Mouse (Mus musculus) heart, adult 2 months (tissue): ENCODE results near the gene Pomt1. TPM values are rescaled to one million over a fixed set of nuclear protein-coding genes. Genes with fewer than 3 reads are reported as not detected.
"Not testable (repeated sequence)": the region's sequence is repeated elsewhere in the genome, so short reads cannot be mapped to it uniquely, and the experiment has no call there.

Source experiments
- DNase-seq, 2 experiments: peaks; one replicate each; pipeline ENCODE4 v3.0.0; 2021
- H3K27ac ChIP-seq: fragments of 200-600 bp; 2 replicates; pipeline ENCODE4 v1.8.1; 2022
- H3K27me3 ChIP-seq: fragments of 200-500 bp; 2 replicates; pipeline ENCODE4 v1.6.1; 2012; ENCODE audit warnings: mild to moderate bottlenecking, low read length, inconsistent platforms, mixed read lengths; ENCODE audit not compliant: control insufficient read depth, insufficient read depth
- H3K36me3 ChIP-seq: fragments of 200-500 bp; 2 replicates; pipeline ENCODE4 v1.6.1; 2012; ENCODE audit warnings: low read length, inconsistent platforms; ENCODE audit not compliant: control insufficient read depth, insufficient read depth
- H3K4me1 ChIP-seq: fragments of 200-500 bp; 2 replicates; pipeline ENCODE4 v1.6.1; 2011; ENCODE audit warnings: low read length; ENCODE audit not compliant: control insufficient read depth, insufficient read depth
- H3K4me3 ChIP-seq: fragments of 200-600 bp; 2 replicates; pipeline ENCODE4 v1.8.1; 2022
- H3K79me2 ChIP-seq: fragments of 200-500 bp; replicated peaks from 2 replicates; pipeline ENCODE4 v1.6.1; 2012; ENCODE audit warnings: mild to moderate bottlenecking, inconsistent platforms, low read length, moderate library complexity, mixed read lengths; ENCODE audit not compliant: control insufficient read depth, insufficient read depth
- H3K9ac ChIP-seq: fragments of 200-500 bp; 2 replicates; pipeline ENCODE4 v1.6.1; 2012; ENCODE audit warnings: low read depth, mild to moderate bottlenecking, control low read depth, inconsistent platforms, low read length, mixed read lengths
- CTCF ChIP-seq: fragments of 200-600 bp; IDR thresholded peaks from 2 replicates; pipeline ENCODE4 v1.8.1; 2022; ENCODE audit warnings: antibody characterized with exemption, mild to moderate bottlenecking, moderate library complexity
- EP300 ChIP-seq: fragments of 200-500 bp; IDR thresholded peaks from 2 replicates; pipeline ENCODE4 v1.6.1; 2011; ENCODE audit warnings: low read depth, low read length, control low read depth; ENCODE audit not compliant: insufficient read depth
- POLR2A ChIP-seq: fragments of 200-500 bp; IDR thresholded peaks from 2 replicates; pipeline ENCODE4 v1.6.1; 2011; ENCODE audit warnings: mild to moderate bottlenecking, low read depth, low read length, control low read depth; ENCODE audit not compliant: insufficient read depth
- WGBS: fragments of 180-500 bp; shearing (Covaris S2); methylation state at CpG from one replicate; pipeline ENCODE4 v1.1.7; 2018; 5-methylcytosine and 5-hydroxymethylcytosine counted together
- intact Hi-C: fragments of 180-260 bp; cut with DNase I; formaldehyde crosslinking; loops from one replicate; pipeline ENCODE4 v1.15.1; 2025
- polyA plus RNA-seq: library from polyadenylated mRNA; depleted of rRNA; stranded (reverse); fragments of >200 nt; gene quantifications from 2 replicates; pipeline ENCODE4 v1.2.3, GENCODE M21; 2012
- total RNA-seq, 2 experiments: library from RNA; stranded (reverse); gene quantifications; 2 replicates each; pipeline ENCODE4 v1.2.3; 2021

Pomt1 gene
- total and polyA plus RNA-seq, 3 experiments = 13.1 to 17.7 (median 16.9) TPM

DNA sequence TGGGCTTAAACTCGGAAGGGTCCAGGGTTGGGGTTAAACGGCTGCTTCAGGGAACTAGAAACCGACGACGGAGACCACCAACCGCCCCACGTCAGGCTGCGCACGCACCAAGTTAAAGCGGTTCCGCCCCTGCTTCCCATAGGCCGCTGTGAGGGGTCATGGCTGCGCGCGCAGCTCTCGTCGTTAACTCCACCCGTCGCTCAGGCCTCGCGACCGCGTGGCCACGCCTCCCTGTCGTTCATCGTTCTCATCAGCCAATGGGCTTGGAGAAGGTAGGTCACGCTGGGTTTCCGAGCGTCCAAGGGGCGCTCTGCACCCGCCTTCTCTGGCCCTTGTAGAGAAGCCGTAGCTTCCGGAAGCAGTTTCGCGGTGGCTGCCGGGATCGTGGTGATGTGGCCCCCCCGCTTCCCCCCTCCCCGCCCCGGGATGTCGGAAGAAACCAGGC lies 51.6 kb downstream of the Pomt1 start, which contains the start of gene Swi5:
Gene Swi5, minus strand, starts transcription at position 153 of the 445 bp plus-strand sequence.
- TF ChIP-seq CTCF = no peak
- peak; percentile 32; the same call in 1 of the 2 replicates for TF ChIP-seq EP300
- TF ChIP-seq POLR2A = peak; percentile 95
- intact Hi-C loops = loop anchor here (2.0 kb wide), 1 partner anchor 149 kb away; no protein-coding TSS in a partner anchor

DNA sequence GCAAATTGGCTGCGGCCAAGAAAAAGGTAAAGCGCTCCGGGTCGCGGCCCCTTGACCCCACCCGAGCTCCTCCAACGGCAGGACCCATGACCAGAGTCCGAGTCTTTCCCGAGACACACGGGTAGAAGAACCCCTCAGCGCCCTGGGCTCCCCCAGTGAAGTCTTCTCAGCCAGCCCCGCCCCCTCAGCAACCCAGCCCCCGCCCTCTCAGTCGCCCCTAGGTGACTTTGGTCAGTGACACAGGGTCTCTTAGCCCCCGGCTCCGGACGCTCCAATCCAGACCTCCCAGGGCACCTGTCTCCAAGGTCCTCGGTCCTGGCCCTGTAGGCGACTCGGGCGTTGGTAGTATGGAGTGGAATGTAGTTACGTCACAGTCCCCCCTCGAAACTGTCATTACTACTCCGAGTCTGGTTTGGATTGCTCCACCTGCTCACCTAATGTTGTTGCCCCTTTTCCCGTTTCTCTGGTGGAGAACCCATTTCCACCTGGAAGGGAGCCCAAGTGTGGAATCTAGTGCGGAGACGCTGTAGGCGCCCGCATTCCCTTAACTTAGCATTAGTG lies 52.1 kb downstream of the Pomt1 start:
- TF ChIP-seq POLR2A (no peak), CTCF (no peak), EP300 (no peak)
- WGBS = under 1% methylated on average over 28 of the region's 29 CpGs
- Histone ChIP-seq H3K36me3 (peaks cover 2% of the 10 kb centered on the region; the same call in 1 of the 2 replicates), H3K4me3 (peak overlapping the region; percentile 77), H3K9ac (peak overlapping the region; percentile 57), H3K27me3 (no peaks in the 10 kb centered on the region), H3K4me1 (peaks cover 3% of the 10 kb centered on the region; the same call in 1 of the 2 replicates), H3K79me2 (peaks cover 2% of the 10 kb centered on the region; the same call in 1 of the 2 replicates), H3K27ac (peak overlapping the region; percentile 86)
- no peak for DNase-seq
- intact Hi-C loops = loop anchor here (2.0 kb wide), 1 partner anchor 150 kb away; no protein-coding TSS in a partner anchor

More for the DNA sequence above, 51.6 kb downstream of the Pomt1 start, which contains the start of gene Swi5:
- peak within 1 kb of the TSS; percentile 89 for H3K27ac ChIP-seq
- no peaks in the 10 kb centered on the region for H3K27me3 ChIP-seq
- peak within 1 kb of the TSS; percentile 72 for H3K9ac ChIP-seq
- peaks cover 2% of the 10 kb centered on the region; the same call in 1 of the 2 replicates for H3K36me3 ChIP-seq
- WGBS = under 1% methylated on average over 41 of the region's 41 CpGs
- H3K4me3 ChIP-seq = peak within 1 kb of the TSS; percentile 85
- DNase-seq = peak; percentile 96 to 98
- H3K79me2 ChIP-seq = peaks cover 2% of the 10 kb centered on the region; the same call in 1 of the 2 replicates
- H3K4me1 ChIP-seq = peaks cover 3% of the 10 kb centered on the region; the same call in 1 of the 2 replicates

DNA sequence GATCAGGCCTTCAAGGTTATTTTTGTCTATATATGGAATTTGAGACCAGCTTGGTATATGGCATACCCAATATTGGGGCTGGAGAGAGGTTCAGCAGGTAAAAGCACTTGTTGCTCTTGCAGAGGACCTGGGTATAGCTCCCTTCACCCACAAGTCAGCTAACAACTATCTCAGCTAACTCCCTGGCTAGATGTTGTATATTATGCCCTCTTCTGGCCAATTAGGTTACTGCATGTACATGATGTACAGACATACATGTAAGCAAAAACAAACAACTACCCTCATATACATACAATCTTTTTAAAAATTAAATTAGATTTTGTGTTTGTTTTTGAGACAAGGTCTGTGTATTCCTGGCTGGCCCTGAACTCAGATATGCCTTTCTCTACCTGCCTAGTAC lies 53.2 kb downstream of the Pomt1 start:
- Histone ChIP-seq H3K36me3 (peaks cover 2% of the 10 kb centered on the region; the same call in 1 of the 2 replicates), H3K4me3 (no peak overlapping the region), H3K27me3 (no peaks in the 10 kb centered on the region), H3K9ac (no peak overlapping the region), H3K4me1 (peaks cover 7% of the 10 kb centered on the region), H3K27ac (no peak overlapping the region), H3K79me2 (peaks cover 2% of the 10 kb centered on the region; the same call in 1 of the 2 replicates)
- DNase-seq = no peak
- intact Hi-C loops = loop anchor here (2.0 kb wide), 1 partner anchor 151 kb away; no protein-coding TSS in a partner anchor
- TF ChIP-seq EP300 (no peak), CTCF (peak; percentile 85)

DNA sequence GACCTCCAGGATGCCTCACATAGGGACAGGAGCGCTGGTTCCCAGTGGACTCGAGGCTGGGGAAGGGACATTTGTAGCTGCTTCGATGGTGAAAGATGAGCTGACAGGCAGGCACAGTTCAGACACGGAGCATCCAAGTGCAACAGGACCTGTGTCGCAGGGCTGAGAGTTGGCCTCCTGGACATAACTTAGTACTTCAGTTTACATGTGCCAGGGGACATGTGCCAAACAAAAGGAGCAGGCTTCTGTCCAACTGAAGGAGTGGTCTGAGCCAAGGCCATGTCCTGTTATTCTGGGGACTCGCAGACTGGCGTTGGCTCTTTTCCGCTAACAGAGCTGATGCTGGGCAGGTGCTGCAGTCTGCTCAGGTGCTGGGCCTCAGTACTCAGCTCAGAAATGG lies 58.0 kb downstream of the Pomt1 start:
- H3K27ac ChIP-seq = peak overlapping the region; percentile 9; the same call in 1 of the 2 replicates
- DNase-seq = peak; percentile 61 to 79
- no peaks in the 10 kb centered on the region for H3K27me3 ChIP-seq
- H3K9ac ChIP-seq = no peak overlapping the region
- H3K4me3 ChIP-seq = no peak overlapping the region
- peaks cover 5% of the 10 kb centered on the region for H3K4me1 ChIP-seq
- H3K36me3 ChIP-seq = no peaks in the 10 kb centered on the region; the same call in 1 of the 2 replicates
- intact Hi-C loops = no loop called here
- TF ChIP-seq CTCF = no peak
- TF ChIP-seq POLR2A = no peak
- TF ChIP-seq EP300 = 0 out of 2 replicates have a peak, but pooled peaks have one; percentile 20
- 18% methylated on average over 8 of the region's 8 CpGs for WGBS
- peaks cover 2% of the 10 kb centered on the region; the same call in 1 of the 2 replicates for H3K79me2 ChIP-seq

DNA sequence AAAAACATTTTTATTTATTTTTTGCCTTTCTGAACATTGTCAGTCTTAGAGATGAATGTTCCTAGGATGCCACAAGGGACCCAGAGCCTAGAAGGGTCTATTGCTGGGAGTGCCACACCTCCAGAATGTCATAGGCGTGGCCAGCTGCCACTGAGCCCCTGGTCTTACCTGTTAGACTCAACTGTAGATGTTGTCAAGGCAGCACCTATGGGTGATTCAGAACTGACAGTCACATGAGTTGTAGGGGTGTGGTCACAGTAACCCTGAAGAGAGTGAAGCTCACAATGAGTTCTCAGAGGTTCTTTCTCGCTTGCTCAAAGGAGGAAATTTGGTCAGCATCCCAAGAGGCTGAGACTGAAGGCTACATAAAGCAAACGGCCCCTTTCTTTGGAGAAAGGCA lies 58.9 kb downstream of the Pomt1 start:
- intact Hi-C loops = no loop called here
- WGBS = 69% methylated on average over 3 of the region's 3 CpGs
- peaks cover 2% of the 10 kb centered on the region; the same call in 1 of the 2 replicates for H3K79me2 ChIP-seq
- H3K36me3 ChIP-seq = no peaks in the 10 kb centered on the region; the same call in 1 of the 2 replicates
- H3K9ac ChIP-seq = no peak overlapping the region
- H3K4me1 ChIP-seq = peaks cover 5% of the 10 kb centered on the region
- no peak for TF ChIP-seq CTCF
- no peak for TF ChIP-seq EP300
- TF ChIP-seq POLR2A = no peak
- no peak overlapping the region for H3K4me3 ChIP-seq
- H3K27me3 ChIP-seq = no peaks in the 10 kb centered on the region
- no peak for DNase-seq
- no peak overlapping the region for H3K27ac ChIP-seq

DNA sequence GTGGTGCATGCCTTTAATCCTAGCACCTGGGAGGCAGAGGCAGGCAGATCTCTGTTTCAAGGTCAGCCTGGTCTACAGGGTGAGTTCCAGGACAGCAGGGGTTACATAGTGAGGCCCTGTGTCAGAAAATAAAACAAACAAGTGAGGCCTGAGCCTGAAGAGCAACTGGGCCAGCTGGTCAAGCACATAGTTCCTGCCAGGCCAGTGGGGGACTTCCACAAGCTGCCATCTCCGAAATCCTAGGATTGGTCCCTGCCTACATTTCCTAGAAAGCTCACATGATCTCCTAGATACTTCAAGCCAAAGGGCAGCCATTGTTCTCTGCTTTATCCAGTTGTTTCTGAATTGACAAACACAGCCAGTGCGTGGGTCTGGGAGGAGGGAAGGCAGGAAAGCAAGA lies 59.5 kb downstream of the Pomt1 start:
- H3K79me2 ChIP-seq, H3K4me3 ChIP-seq, DNase-seq, intact Hi-C loops, H3K9ac ChIP-seq, H3K27ac ChIP-seq, H3K4me1 ChIP-seq, H3K36me3 ChIP-seq, H3K27me3 ChIP-seq: not testable (repeated sequence)
- 73% methylated on average over 2 of the region's 2 CpGs for WGBS
